Mouse (Mus musculus): ENCODE measurements around the gene Focad.

- TF ChIP-seq CTCF (IDR thresholded peaks at IDR 0.05; ENCODE audit: extremely low read depth, insufficient read depth, low read length) (no peak), POLR2A (IDR thresholded peaks at IDR 0.05; ENCODE audit: extremely low read depth, insufficient read depth, low read length) (no peak)
Observed at GRCm38 (mm10) chr4:88120091-88120490, 25.7 kb downstream of the Focad start.
